ENCODE assay signal across 9 mouse cellular contexts in the genomic region with DNA sequence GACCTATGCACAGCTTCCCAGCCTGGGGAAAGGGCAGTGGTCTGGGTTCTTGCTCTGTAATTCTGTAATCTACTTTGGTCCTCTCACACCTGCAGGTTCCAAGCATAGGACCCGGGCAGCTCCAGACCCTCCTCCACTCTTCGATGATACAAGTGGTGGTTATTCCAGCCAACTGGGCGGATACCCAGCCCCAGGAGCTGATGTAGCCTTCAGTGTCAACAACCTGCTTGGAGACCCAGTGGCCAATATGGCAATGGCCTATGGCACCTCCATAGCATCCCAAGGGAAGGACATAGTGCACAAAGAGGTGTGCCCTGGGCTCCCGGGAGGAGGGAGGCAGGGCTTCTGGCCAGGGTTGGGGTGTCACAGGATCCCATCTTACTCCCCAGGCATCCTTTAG. TPM values are rescaled to one million over a fixed set of nuclear protein-coding genes. Genes with fewer than 3 reads are reported as not detected.
A peak's percentile ranks its signal among the peaks of the same experiment; 100 is the strongest.
DNase-seq lines count a peak whose midpoint lies in the region; ATAC-seq lines count a peak whose summit lies in the region.
"Had no signal": no experiment of that assay in that cellular context is flagged by ENCODE, and none has a peak within 500 bp of the region (broad histone marks: within the 10 kb centered on the region; RNA-seq: fewer than 3 reads in every experiment).

No protein-coding gene starts in this region.

- peak overlapping the region; percentile 75 for H3K9ac ChIP-seq in lung, embryonic 16.5 days (ENCODE audit: low read length)
- H3K9ac ChIP-seq in limb, embryonic 13.5 days, result peak overlapping the region; percentile 83
- 0 out of 2 replicates have a peak overlapping the region, but pooled peaks have one; percentile 69 for H3K9ac ChIP-seq in stomach, embryonic 14.5 days (replicated peaks; ENCODE audit: low read depth, low read length)

- DNase-seq in cerebellum, adult 11 months, result peak; percentile 32
- DNase-seq in cerebellum, postnatal 10 days, result no peak
- no peak for DNase-seq in lung, postnatal 10 days
- DNase-seq in layer of hippocampus, adult 8-10 months (ENCODE audit: low spot score in 2 of 2), result no peak
- no peak for DNase-seq in adrenal gland, adult 8-10 months
- DNase-seq: lung, postnatal 14 days had no signal

- H3K4me3 ChIP-seq in lung, embryonic 16.5 days (ENCODE audit: low read length), result peak overlapping the region; percentile 75
- H3K4me3 ChIP-seq in limb, embryonic 13.5 days, result peak overlapping the region; percentile 83
- H3K4me3 ChIP-seq in stomach, embryonic 14.5 days (ENCODE audit: low read depth, low read length), result peak overlapping the region; percentile 83

- H3K27ac ChIP-seq in lung, embryonic 16.5 days (ENCODE audit: low read length), result no peak overlapping the region
- H3K27ac ChIP-seq in limb, embryonic 13.5 days, result no peak overlapping the region
- H3K27ac ChIP-seq in stomach, embryonic 14.5 days (ENCODE audit: low read length), result no peak overlapping the region

- peaks cover 14% of the 10 kb centered on the region for H3K36me3 ChIP-seq in lung, embryonic 16.5 days (ENCODE audit: control insufficient read depth, insufficient read depth, low read length)
- H3K36me3 ChIP-seq in limb, embryonic 13.5 days, result peaks cover 42% of the 10 kb centered on the region
- H3K36me3 ChIP-seq in stomach, embryonic 14.5 days (ENCODE audit: control insufficient read depth, insufficient read depth, low read length), result peaks cover 35% of the 10 kb centered on the region

- peaks cover 21% of the 10 kb centered on the region for H3K27me3 ChIP-seq in lung, embryonic 16.5 days (ENCODE audit: control insufficient read depth, insufficient read depth, low read depth, low read length)
- H3K27me3 ChIP-seq in limb, embryonic 13.5 days, result peaks cover 23% of the 10 kb centered on the region
- peaks cover 17% of the 10 kb centered on the region for H3K27me3 ChIP-seq in stomach, embryonic 14.5 days (ENCODE audit: control insufficient read depth, insufficient read depth, low read length)

- no peaks in the 10 kb centered on the region for H3K9me3 ChIP-seq in lung, embryonic 16.5 days (ENCODE audit: control insufficient read depth, low read length)
- H3K9me3 ChIP-seq in limb, embryonic 13.5 days, result no peaks in the 10 kb centered on the region
- H3K9me3 ChIP-seq in stomach, embryonic 14.5 days (ENCODE audit: control insufficient read depth, low read depth, low read length), result no peaks in the 10 kb centered on the region

- no peak for ATAC-seq in lung, embryonic 16.5 days (ENCODE audit: low read depth)
- no peak for ATAC-seq in limb, embryonic 13.5 days (ENCODE audit: low FRiP score, low read depth)
- ATAC-seq in stomach, embryonic 14.5 days (ENCODE audit: insufficient number of reproducible peaks, insufficient read depth, low FRiP score, low read depth), result no peak

- peaks cover 13% of the 10 kb centered on the region for H3K4me1 ChIP-seq in lung, embryonic 16.5 days (replicated peaks; ENCODE audit: control insufficient read depth, insufficient read depth, low read length)
- H3K4me1 ChIP-seq in limb, embryonic 13.5 days, result peaks cover 34% of the 10 kb centered on the region
- H3K4me1 ChIP-seq in stomach, embryonic 14.5 days (ENCODE audit: control insufficient read depth, insufficient read depth, low read length), result peaks cover 22% of the 10 kb centered on the region

- WGBS in lung, embryonic 16.5 days, result 89% methylated on average over 4 of the region's 4 CpGs
- WGBS in limb, embryonic 13.5 days, result 87% methylated on average over 4 of the region's 4 CpGs
- WGBS in stomach, embryonic 14.5 days, result 90% methylated on average over 4 of the region's 4 CpGs

- peak overlapping the region; percentile 93 for H3K4me2 ChIP-seq in lung, embryonic 16.5 days (ENCODE audit: low read depth, low read length)
- peak overlapping the region; percentile 90 for H3K4me2 ChIP-seq in limb, embryonic 13.5 days (replicated peaks)
- H3K4me2 ChIP-seq in stomach, embryonic 14.5 days (replicated peaks; ENCODE audit: low read depth, low read length), result peak overlapping the region; percentile 71

RNA-seq across cellular contexts. Expression of a gene that starts 1.0 kb away (rescaled TPM):
- polyA plus RNA-seq in lung, embryonic 16.5 days (2015; fragmentation: Nextera tagmentation; extraction: Ambion mirVana), result 95.3 and 101 TPM in 2 replicates
- 88.5 and 94.5 TPM in 2 replicates for polyA plus RNA-seq in limb, embryonic 13.5 days (2015; fragmentation: Nextera tagmentation; extraction: Ambion mirVana)
- 112 and 117 TPM in 2 replicates for polyA plus RNA-seq in stomach, embryonic 14.5 days (2014; fragmentation: Nextera tagmentation; extraction: Ambion mirVana)
- total RNA-seq in layer of hippocampus, adult 8-10 months (2022), result 10 to 100 TPM; 21.4 to 29.8 (median 25.9) TPM
- 10 to 100 TPM; 58.5 to 79.0 (median 62.9) TPM for total RNA-seq in adrenal gland, adult 8-10 months (2022)

RNA-seq across cellular contexts. Expression of a gene that starts 4.0 kb away (rescaled TPM):
- polyA plus RNA-seq in lung, embryonic 16.5 days (2015; fragmentation: Nextera tagmentation; extraction: Ambion mirVana), result 3.6 and 3.8 TPM in 2 replicates
- 2.7 TPM in 2 replicates for polyA plus RNA-seq in limb, embryonic 13.5 days (2015; fragmentation: Nextera tagmentation; extraction: Ambion mirVana)
- 6.4 and 7.7 TPM in 2 replicates for polyA plus RNA-seq in stomach, embryonic 14.5 days (2014; fragmentation: Nextera tagmentation; extraction: Ambion mirVana)
- total RNA-seq in layer of hippocampus, adult 8-10 months (2022), result 100 to 1,000 TPM; 104 to 117 (median 106) TPM
- 1 to 10 TPM; 2.1 to 2.8 (median 2.6) TPM for total RNA-seq in adrenal gland, adult 8-10 months (2022)

RNA-seq across cellular contexts. Expression of a gene that starts 9.0 kb away (rescaled TPM):
- 5.6 and 7.0 TPM in 2 replicates for polyA plus RNA-seq in lung, embryonic 16.5 days (2015; fragmentation: Nextera tagmentation; extraction: Ambion mirVana)
- polyA plus RNA-seq in limb, embryonic 13.5 days (2015; fragmentation: Nextera tagmentation; extraction: Ambion mirVana), result 34.5 and 35.2 TPM in 2 replicates
- 25.8 and 27.3 TPM in 2 replicates for polyA plus RNA-seq in stomach, embryonic 14.5 days (2014; fragmentation: Nextera tagmentation; extraction: Ambion mirVana)
- total RNA-seq in layer of hippocampus, adult 8-10 months (2022), result 100 to 1,000 TPM; 417 to 436 (median 422) TPM
- 1 to 10 TPM; 1.5 to 3.2 (median 2.6) TPM for total RNA-seq in adrenal gland, adult 8-10 months (2022)

RNA-seq across cellular contexts. Expression of a gene that starts 17.5 kb away (rescaled TPM):
- 289 and 295 TPM in 2 replicates for polyA plus RNA-seq in lung, embryonic 16.5 days (2015; fragmentation: Nextera tagmentation; extraction: Ambion mirVana)
- 248 and 251 TPM in 2 replicates for polyA plus RNA-seq in limb, embryonic 13.5 days (2015; fragmentation: Nextera tagmentation; extraction: Ambion mirVana)
- polyA plus RNA-seq in stomach, embryonic 14.5 days (2014; fragmentation: Nextera tagmentation; extraction: Ambion mirVana), result 253 TPM in 2 replicates
- 100 to 1,000 TPM; 154 to 165 (median 160) TPM for total RNA-seq in layer of hippocampus, adult 8-10 months (2022)
- 100 to 1,000 TPM; 184 to 206 (median 197) TPM for total RNA-seq in adrenal gland, adult 8-10 months (2022)

RNA-seq across cellular contexts. Expression of a gene that starts 21.4 kb away (rescaled TPM):
- 69.1 and 80.6 TPM in 2 replicates for polyA plus RNA-seq in lung, embryonic 16.5 days (2015; fragmentation: Nextera tagmentation; extraction: Ambion mirVana)
- 58.8 and 64.8 TPM in 2 replicates for polyA plus RNA-seq in limb, embryonic 13.5 days (2015; fragmentation: Nextera tagmentation; extraction: Ambion mirVana)
- 88.3 and 90.1 TPM in 2 replicates for polyA plus RNA-seq in stomach, embryonic 14.5 days (2014; fragmentation: Nextera tagmentation; extraction: Ambion mirVana)
- total RNA-seq in layer of hippocampus, adult 8-10 months (2022), result 1 to 10 TPM; 3.7 to 5.6 (median 4.4) TPM
- total RNA-seq in adrenal gland, adult 8-10 months (2022), result 10 to 100 TPM in 1 of 4 experiments, 1 to 10 TPM in 3; 8.9 to 11.8 (median 9.2) TPM
